Mouse (Mus musculus) forebrain, embryonic 14.5 days (tissue): ENCODE data around the gene Stk40. TPM values are rescaled to one million over a fixed set of nuclear protein-coding genes. Genes with fewer than 3 reads are reported as not detected.

Experiments
- ATAC-seq: fragments of 200-750 bp; cut with Nextera tagmentation; 2 replicates; pipeline ENCODE4 v1.8.0; 2017; ENCODE audit warnings: mild to moderate bottlenecking, moderate library complexity
- DNase-seq: peaks from one replicate; pipeline ENCODE4 v3.0.0-alpha.2; 2015; ENCODE audit warnings: low spot score
- H3K27ac ChIP-seq: fragments of 300-500 bp; sonication (generic); 2 replicates; pipeline ENCODE4 v1.5.1; 2014; ENCODE audit warnings: low read depth, mild to moderate bottlenecking, control low read depth, low read length, moderate library complexity
- H3K27me3 ChIP-seq: fragments of 300-500 bp; sonication (generic); replicated peaks from 2 replicates; pipeline ENCODE4 v1.6.1; 2014; ENCODE audit warnings: low read length, control low read depth, mixed read lengths; ENCODE audit not compliant: control insufficient read depth, insufficient read depth
- H3K36me3 ChIP-seq: fragments of 300-500 bp; sonication (generic); 2 replicates; pipeline ENCODE4 v1.6.1; 2014; ENCODE audit warnings: low read length, control low read depth; ENCODE audit not compliant: control insufficient read depth, insufficient read depth
- H3K4me1 ChIP-seq: fragments of 300-500 bp; sonication (generic); 2 replicates; pipeline ENCODE4 v1.6.1; 2014; ENCODE audit warnings: antibody characterized with exemption, low read length, control low read depth; ENCODE audit not compliant: control insufficient read depth, insufficient read depth
- H3K4me2 ChIP-seq: fragments of 300-500 bp; sonication (generic); 2 replicates; pipeline ENCODE4 v1.6.1; 2014; ENCODE audit warnings: mild to moderate bottlenecking, control low read depth, low read length
- H3K4me3 ChIP-seq: fragments of 300-500 bp; sonication (generic); 2 replicates; pipeline ENCODE4 v1.5.1; 2014; ENCODE audit warnings: low read depth, low read length, control low read depth
- H3K9ac ChIP-seq: fragments of 300-500 bp; sonication (generic); 2 replicates; pipeline ENCODE4 v1.6.1; 2014; ENCODE audit warnings: mild to moderate bottlenecking, low read length, control low read depth, moderate library complexity
- H3K9me3 ChIP-seq: fragments of 300-500 bp; sonication (generic); replicated peaks from 2 replicates; pipeline ENCODE4 v1.6.1; 2016; ENCODE audit warnings: low read length, control low read depth, mixed read lengths; ENCODE audit not compliant: control insufficient read depth
- WGBS: fragments of 180-500 bp; shearing (Covaris S2); extraction: QIAGEN DNeasy Blood & Tissue Kit; methylation state at CpG from one replicate; pipeline ENCODE4 v1.1.7; 2014; 5-methylcytosine and 5-hydroxymethylcytosine counted together
- polyA plus RNA-seq: library from polyadenylated mRNA; unstranded; fragments of >200 nt; fragmentation: Nextera tagmentation; extraction: Ambion mirVana; gene quantifications from 2 replicates; pipeline ENCODE4 v1.2.1, GENCODE M21; 2014

Stk40 gene
- polyA plus RNA-seq, 1 experiment from 2014 or later, result 22.2 TPM

DNA sequence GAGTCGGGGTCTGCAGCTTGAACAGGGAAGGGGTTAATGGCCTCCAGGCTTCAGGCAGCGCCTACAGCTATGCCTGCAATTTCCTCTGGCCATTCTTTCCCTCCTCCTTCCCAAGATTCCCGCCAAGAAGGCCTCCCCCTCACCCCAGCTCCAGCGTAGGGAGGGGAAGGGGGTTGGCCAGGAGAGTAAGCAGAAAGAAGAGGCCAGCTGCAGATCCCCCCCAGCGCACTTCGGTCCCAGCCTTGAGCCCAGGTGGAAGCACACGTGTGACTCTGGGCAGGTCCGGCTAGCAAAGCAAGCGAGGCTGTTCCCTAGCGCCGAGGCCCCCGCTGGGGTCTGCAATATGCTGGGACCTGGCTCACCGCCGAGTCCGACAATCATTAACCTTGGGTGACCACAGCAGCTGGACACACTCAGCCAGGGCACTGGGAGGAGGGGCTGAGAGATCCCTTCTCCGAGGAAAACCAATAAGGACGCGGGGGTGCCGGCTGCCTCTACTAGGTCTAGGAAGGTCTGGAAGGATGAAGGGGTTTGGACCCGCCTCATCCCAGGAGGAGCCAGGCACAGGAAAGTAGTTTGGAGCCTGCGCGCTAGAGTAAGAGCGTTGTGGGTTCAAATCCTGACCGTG is 43.9 kb downstream of the Stk40 start, which contains the start of gene Eva1b:
Gene Eva1b, plus strand, starts transcription at position 212 of the 628 bp plus-strand sequence.
- no peaks in the 10 kb centered on the region for H3K9me3 ChIP-seq
- H3K4me1 ChIP-seq, result peaks cover 12% of the 10 kb centered on the region
- peak within 1 kb of the TSS; percentile 38 for H3K4me3 ChIP-seq
- peak; percentile 40 for ATAC-seq
- no peaks in the 10 kb centered on the region for H3K36me3 ChIP-seq
- H3K9ac ChIP-seq, result peak within 1 kb of the TSS; percentile 51
- peak; percentile 22 for DNase-seq
- peak within 1 kb of the TSS; percentile 63 for H3K4me2 ChIP-seq
- H3K27ac ChIP-seq, result no peak within 1 kb of the TSS
- H3K27me3 ChIP-seq, result peaks cover 33% of the 10 kb centered on the region
- WGBS, result 5% methylated on average over 24 of the region's 24 CpGs

DNA sequence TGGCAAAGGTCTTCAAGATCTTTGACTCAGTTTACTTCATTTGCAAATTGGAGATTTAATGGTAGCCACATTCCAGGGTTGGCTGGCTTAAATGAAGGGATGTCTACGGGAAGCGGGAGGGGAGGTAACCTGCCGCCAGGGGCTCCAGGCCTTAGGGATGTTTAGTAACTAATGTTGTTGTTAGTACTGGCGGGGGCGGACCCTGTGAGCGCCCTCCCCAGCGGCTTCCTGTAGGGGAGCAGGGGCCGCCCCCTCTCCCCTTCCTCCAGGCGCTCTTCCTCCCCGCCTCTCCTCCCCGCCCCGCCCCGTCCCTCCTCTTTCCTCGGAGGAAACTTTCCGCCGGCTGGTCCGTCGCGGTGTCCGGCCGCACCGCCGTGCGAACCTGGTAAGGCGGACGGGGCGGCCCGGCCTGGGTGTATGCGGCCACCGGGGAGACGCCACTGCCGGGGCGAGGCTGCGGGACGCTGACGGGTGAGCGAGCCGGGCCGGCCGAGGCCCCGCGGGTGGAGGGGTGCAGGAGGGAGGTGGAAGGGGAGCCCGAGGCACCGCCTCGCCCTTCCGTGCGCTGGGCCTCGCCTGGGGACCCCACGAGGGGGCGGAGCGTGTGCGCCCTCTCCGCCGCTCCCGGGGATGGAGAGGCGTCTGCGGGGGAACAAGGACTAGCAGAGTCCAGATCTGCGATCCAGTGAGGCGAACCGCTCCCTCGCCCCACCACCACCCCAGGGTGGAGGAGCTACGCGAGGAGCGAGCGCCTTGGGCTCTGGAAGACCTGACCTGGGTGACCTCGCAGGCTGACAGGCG is 44.6 kb downstream of the Stk40 start:
- peak; percentile 23 for DNase-seq
- H3K4me2 ChIP-seq, result peak overlapping the region; percentile 63
- no peak overlapping the region for H3K27ac ChIP-seq
- peaks cover 33% of the 10 kb centered on the region for H3K27me3 ChIP-seq
- no peaks in the 10 kb centered on the region for H3K36me3 ChIP-seq
- peak overlapping the region; percentile 38 for H3K4me3 ChIP-seq
- no peaks in the 10 kb centered on the region for H3K9me3 ChIP-seq
- peak overlapping the region; percentile 51 for H3K9ac ChIP-seq
- peaks cover 12% of the 10 kb centered on the region for H3K4me1 ChIP-seq
- WGBS, result under 1% methylated on average over 63 of the region's 67 CpGs
- ATAC-seq, result 0 out of 2 replicates have a peak, but pooled peaks have one; percentile 55

DNA sequence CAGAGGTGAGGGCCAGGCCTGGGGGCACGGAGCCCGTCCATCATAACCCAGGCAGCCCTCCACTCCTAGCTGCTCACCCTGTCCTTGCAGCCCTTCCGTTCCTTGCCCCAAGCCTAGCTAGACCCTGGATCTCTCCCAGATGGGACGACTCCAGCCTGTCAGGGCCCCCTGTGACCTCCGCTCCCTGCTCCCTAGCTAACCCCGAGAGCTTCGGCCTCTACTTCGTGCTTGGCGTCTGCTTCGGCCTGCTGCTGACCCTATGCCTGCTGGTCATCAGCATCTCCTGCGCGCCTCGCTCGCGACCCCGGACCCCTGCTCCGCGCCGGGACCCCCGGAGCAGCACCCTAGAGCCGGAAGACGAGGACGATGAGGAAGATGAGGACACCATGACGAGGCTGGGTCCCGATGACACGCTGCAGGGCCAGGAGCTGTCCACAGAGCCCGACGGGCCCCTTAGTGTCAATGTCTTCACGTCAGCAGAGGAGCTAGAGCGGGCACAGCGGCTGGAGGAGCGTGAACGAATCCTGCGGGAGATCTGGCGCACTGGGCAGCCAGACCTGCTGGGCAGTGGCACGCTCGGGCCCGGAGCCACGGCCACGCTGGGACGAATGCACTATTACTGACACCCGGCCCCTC is 45.4 kb downstream of the Stk40 start:
- no peak overlapping the region for H3K27ac ChIP-seq

DNA sequence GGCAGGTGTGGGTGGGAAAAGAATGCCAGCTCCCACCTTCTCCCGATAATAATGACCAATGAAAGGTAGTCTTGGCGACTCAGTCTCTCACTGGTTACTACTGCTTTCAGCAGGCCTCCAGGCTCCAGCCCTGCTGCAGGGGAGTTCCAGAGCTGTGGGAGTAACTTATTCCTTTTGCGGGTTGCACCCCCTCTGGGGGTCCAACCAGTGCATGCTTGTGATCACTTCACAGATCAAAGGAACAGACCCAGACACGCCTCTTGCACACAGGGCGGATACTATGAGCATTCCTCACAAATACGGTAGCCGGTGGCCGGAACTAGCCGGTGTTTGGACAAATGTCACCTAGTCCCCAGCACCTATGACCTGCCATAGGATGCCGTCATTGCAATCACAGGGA is 46.0 kb downstream of the Stk40 start:
- peaks cover 33% of the 10 kb centered on the region for H3K27me3 ChIP-seq
- H3K27ac ChIP-seq, result no peak overlapping the region
- ATAC-seq (no peak), DNase-seq (no peak)
- no peak overlapping the region for H3K9ac ChIP-seq
- peak overlapping the region; percentile 63; the same call in 1 of the 2 replicates for H3K4me2 ChIP-seq
- H3K4me1 ChIP-seq, result peaks cover 12% of the 10 kb centered on the region
- H3K4me3 ChIP-seq, result 0 out of 2 replicates have a peak overlapping the region, but pooled peaks have one; percentile 38
- H3K9me3 ChIP-seq, result no peaks in the 10 kb centered on the region
- no peaks in the 10 kb centered on the region for H3K36me3 ChIP-seq
- WGBS, result 65% methylated on average over 10 of the region's 10 CpGs

More for the DNA sequence above, 45.4 kb downstream of the Stk40 start:
- Histone ChIP-seq H3K4me2 (peak overlapping the region; percentile 63), H3K4me1 (peaks cover 12% of the 10 kb centered on the region), H3K9me3 (no peaks in the 10 kb centered on the region), H3K27me3 (peaks cover 33% of the 10 kb centered on the region), H3K9ac (peak overlapping the region; percentile 51), H3K36me3 (no peaks in the 10 kb centered on the region), H3K4me3 (peak overlapping the region; percentile 38)
- WGBS, result 33% methylated on average over 42 of the region's 42 CpGs
- ATAC-seq (no peak), DNase-seq (no peak)

DNA sequence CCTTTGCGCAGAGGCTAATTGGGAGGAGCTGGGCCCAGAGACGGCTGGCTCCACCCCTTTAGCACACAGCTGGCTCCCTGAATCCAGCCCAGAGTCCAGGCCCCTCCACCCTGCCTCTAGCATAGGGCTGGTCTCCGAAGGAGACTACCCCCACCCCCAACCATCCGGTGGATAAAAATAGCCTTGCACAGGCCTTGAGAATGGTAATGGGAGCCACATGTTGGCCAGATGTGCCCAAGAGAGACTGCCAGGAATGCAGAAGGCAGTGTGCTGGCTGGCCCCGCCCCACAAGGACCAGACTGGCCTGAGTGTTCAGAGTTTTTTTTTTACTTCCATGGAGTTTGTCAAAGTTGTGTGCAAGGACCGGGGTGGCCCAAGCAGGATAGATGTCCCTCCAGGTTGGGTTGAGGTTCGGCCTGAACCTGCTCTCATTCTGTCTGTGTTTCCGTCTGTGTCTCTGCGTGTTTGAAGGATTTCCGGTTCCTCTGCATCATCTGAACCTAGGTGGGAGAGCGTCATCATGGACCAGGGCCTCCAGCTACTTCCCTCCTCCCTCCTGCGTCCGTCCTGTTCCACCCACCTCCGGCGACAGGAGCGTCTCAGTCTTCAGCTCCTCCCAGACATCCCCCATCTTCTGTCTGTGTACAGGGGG is 46.7 kb downstream of the Stk40 start:
- H3K36me3 ChIP-seq, result no peaks in the 10 kb centered on the region
- no peak overlapping the region for H3K27ac ChIP-seq
- no peak for ATAC-seq
- H3K9ac ChIP-seq, result no peak overlapping the region
- peak; percentile 30 for DNase-seq
- H3K4me2 ChIP-seq, result no peak overlapping the region
- peaks cover 12% of the 10 kb centered on the region for H3K4me1 ChIP-seq
- H3K27me3 ChIP-seq, result peaks cover 33% of the 10 kb centered on the region
- H3K9me3 ChIP-seq, result no peaks in the 10 kb centered on the region
- 57% methylated on average over 16 of the region's 16 CpGs for WGBS
- no peak overlapping the region for H3K4me3 ChIP-seq

DNA sequence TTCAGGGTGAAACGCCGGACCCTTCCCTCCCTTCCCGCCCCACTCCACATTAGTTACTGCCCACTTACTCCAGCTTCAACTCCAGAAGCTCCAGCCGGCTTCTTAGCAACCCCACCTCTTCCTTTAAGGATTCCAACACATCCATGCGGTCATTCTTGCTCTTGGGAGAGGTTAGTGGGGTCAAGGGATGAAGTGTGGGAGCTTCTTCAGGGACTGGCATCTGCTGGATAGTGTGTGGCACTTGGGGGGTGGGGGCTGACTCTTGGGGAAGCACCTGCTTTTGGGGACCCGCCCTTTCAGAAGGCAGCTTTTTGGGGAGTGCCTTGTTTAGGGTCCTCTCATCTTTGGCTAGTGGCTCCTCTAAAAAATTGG is 47.2 kb downstream of the Stk40 start:
- ATAC-seq (no peak), DNase-seq (no peak)
- no peaks in the 10 kb centered on the region for H3K36me3 ChIP-seq
- no peak overlapping the region for H3K9ac ChIP-seq
- 79% methylated on average over 6 of the region's 6 CpGs for WGBS
- no peaks in the 10 kb centered on the region for H3K9me3 ChIP-seq
- no peak overlapping the region for H3K27ac ChIP-seq
- H3K4me3 ChIP-seq, result no peak overlapping the region
- no peak overlapping the region for H3K4me2 ChIP-seq
- H3K4me1 ChIP-seq, result peaks cover 12% of the 10 kb centered on the region
- peaks cover 33% of the 10 kb centered on the region for H3K27me3 ChIP-seq

DNA sequence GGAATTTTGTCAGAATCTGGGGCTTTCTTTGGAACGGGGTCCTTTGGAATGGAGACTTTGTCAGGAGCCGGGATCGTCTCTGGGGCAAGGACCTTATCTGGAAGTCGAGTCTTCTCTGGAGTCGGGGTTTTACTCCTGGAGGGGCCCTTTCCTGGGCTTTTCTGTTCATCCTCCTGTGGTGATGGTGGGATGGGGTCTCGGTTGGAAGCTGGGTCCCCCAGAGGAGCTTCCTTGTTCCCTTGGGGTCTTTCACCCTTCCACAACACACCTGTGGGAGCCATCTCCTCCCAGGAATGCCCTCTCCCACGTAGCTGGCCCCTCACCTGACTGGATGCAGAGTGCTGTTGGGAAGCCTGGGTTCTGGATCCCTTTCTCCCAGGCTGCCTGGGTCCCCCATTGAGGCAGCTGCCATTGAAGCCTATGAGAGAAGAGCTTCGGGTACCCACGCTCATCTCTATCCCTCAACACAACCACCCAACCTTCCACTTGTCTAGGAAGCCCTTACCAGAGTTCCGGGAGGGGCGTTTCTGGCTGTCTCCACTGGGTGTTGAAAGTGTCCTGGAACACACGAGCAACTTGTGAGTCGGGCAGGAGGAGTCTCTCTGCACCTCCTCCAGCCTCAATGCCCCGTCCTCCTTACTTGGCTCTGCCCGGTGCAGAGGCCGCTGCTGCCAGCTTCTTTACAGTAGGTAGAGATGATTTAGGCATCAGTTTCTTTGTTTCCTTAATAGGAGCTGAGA is 48.1 kb downstream of the Stk40 start:
- Histone ChIP-seq H3K36me3 (no peaks in the 10 kb centered on the region), H3K27ac (no peak overlapping the region), H3K27me3 (peaks cover 33% of the 10 kb centered on the region), H3K4me1 (peaks cover 12% of the 10 kb centered on the region), H3K9me3 (no peaks in the 10 kb centered on the region), H3K4me3 (no peak overlapping the region), H3K9ac (no peak overlapping the region), H3K4me2 (no peak overlapping the region)
- DNase-seq (no peak), ATAC-seq (no peak)
- 83% methylated on average over 16 of the region's 16 CpGs for WGBS

DNA sequence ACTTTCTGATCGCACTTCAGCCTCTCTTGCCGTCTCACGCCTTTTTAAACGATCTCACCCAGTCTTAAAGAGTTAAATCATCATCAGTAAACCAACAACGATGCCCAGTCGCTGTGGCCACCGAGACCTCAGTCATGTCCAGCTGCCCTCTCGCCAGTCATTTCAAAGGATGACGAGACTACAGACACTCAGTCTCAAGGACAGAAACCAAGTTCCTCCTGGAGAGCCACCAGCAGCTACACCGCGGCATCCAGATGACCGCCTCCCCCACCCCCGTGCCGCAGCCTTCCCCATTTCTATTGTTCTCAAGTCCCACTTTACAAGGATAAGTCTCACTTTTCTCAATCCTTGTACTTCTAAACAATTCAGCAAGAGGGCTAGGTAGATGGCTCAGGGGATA is 49.1 kb downstream of the Stk40 start:
- Histone ChIP-seq H3K4me3 (no peak overlapping the region), H3K9me3 (no peaks in the 10 kb centered on the region), H3K27ac (no peak overlapping the region), H3K4me1 (peaks cover 9% of the 10 kb centered on the region), H3K27me3 (peaks cover 27% of the 10 kb centered on the region), H3K36me3 (no peaks in the 10 kb centered on the region), H3K4me2 (no peak overlapping the region), H3K9ac (no peak overlapping the region)
- WGBS, result 62% methylated on average over 14 of the region's 14 CpGs
- no peak for DNase-seq
- no peak for ATAC-seq
